Mouse (Mus musculus) limb, embryonic 13.5 days (tissue): Measurements from ENCODE around the gene Cotl1. TPM values are rescaled to one million over a fixed set of nuclear protein-coding genes. Genes with fewer than 3 reads are reported as not detected.

Source experiments
- ATAC-seq: fragments of 200-750 bp; cut with Nextera tagmentation; 2 replicates; pipeline ENCODE4 v1.8.0; 2017; ENCODE audit warnings: low read depth, moderate number of reproducible peaks, moderate TSS enrichment; ENCODE audit not compliant: low FRiP score
- H3K27ac ChIP-seq: fragments of 300-500 bp; sonication (generic); 2 replicates; pipeline ENCODE4 v1.5.1; 2015; ENCODE audit warnings: inconsistent platforms, mild to moderate bottlenecking, moderate library complexity
- H3K27me3 ChIP-seq: fragments of 300-500 bp; sonication (generic); 2 replicates; pipeline ENCODE4 v1.6.1; 2015; ENCODE audit warnings: mild to moderate bottlenecking, inconsistent platforms
- H3K36me3 ChIP-seq: fragments of 300-500 bp; sonication (generic); 2 replicates; pipeline ENCODE4 v1.6.1; 2015; ENCODE audit warnings: inconsistent platforms, mild to moderate bottlenecking, moderate library complexity
- H3K4me1 ChIP-seq: fragments of 300-500 bp; sonication (generic); 2 replicates; pipeline ENCODE4 v1.6.1; 2015; ENCODE audit warnings: inconsistent platforms
- H3K4me2 ChIP-seq: fragments of 300-500 bp; sonication (generic); replicated peaks from 2 replicates; pipeline ENCODE4 v1.6.1; 2015; ENCODE audit warnings: inconsistent platforms, mild to moderate bottlenecking, moderate library complexity
- H3K4me3 ChIP-seq: fragments of 300-500 bp; sonication (generic); 2 replicates; pipeline ENCODE4 v1.5.1; 2015; ENCODE audit warnings: moderate library complexity, mild to moderate bottlenecking, inconsistent platforms
- H3K9ac ChIP-seq: fragments of 300-500 bp; sonication (generic); 2 replicates; pipeline ENCODE4 v1.6.1; 2015; ENCODE audit warnings: mild to moderate bottlenecking, inconsistent platforms
- H3K9me3 ChIP-seq: fragments of 300-500 bp; sonication (generic); 2 replicates; pipeline ENCODE4 v1.6.1; 2016; ENCODE audit warnings: inconsistent platforms
- WGBS: fragments of 180-500 bp; shearing (Covaris S2); methylation state at CpG from one replicate; pipeline ENCODE4 v1.1.7; 2015; 5-methylcytosine and 5-hydroxymethylcytosine counted together
- polyA plus RNA-seq: library from polyadenylated mRNA; unstranded; fragments of >200 nt; fragmentation: Nextera tagmentation; extraction: Ambion mirVana; gene quantifications from 2 replicates; pipeline ENCODE4 v1.2.1, GENCODE M21; 2015

The Cotl1 gene
- polyA plus RNA-seq, result 64.0 and 67.8 TPM in 2 replicates

GRCm38 (mm10) chr8:119840275-119840808 lies at the start of gene Cotl1:
TSS of gene Cotl1 (minus strand) at chr8:119840544.
- peak within 1 kb of the TSS; percentile 66 for H3K4me3 ChIP-seq
- under 1% methylated on average over 57 of the region's 57 CpGs for WGBS
- peaks cover 16% of the 10 kb centered on the region for H3K27me3 ChIP-seq
- H3K9ac ChIP-seq, result peak within 1 kb of the TSS; percentile 83
- peak within 1 kb of the TSS; percentile 67; the same call in 1 of the 2 replicates for H3K27ac ChIP-seq
- H3K4me2 ChIP-seq, result peak within 1 kb of the TSS; percentile 93
- H3K36me3 ChIP-seq, result no peaks in the 10 kb centered on the region
- ATAC-seq, result peak; percentile 94
- no peaks in the 10 kb centered on the region for H3K9me3 ChIP-seq
- H3K4me1 ChIP-seq, result peaks cover 37% of the 10 kb centered on the region

- ATAC-seq, result no peak
- H3K27me3 ChIP-seq, result 0 out of 2 replicates have a peak, but pooled peaks cover 2% of the 10 kb centered on the region
- H3K4me2 ChIP-seq, result no peak overlapping the region
- H3K9ac ChIP-seq, result no peak overlapping the region
- H3K4me3 ChIP-seq, result no peak overlapping the region
- WGBS, result 63% methylated on average over 4 of the region's 4 CpGs
- no peaks in the 10 kb centered on the region for H3K36me3 ChIP-seq
- no peaks in the 10 kb centered on the region for H3K9me3 ChIP-seq
- H3K4me1 ChIP-seq, result no peaks in the 10 kb centered on the region
- H3K27ac ChIP-seq, result no peak overlapping the region
Observed at GRCm38 (mm10) chr8:119888012-119888411, 47.7 kb upstream of the Cotl1 start.

- Histone ChIP-seq H3K4me1 (no peaks in the 10 kb centered on the region), H3K27ac (no peak overlapping the region), H3K4me3 (no peak overlapping the region), H3K27me3 (0 out of 2 replicates have a peak, but pooled peaks cover 2% of the 10 kb centered on the region), H3K9me3 (no peaks in the 10 kb centered on the region), H3K9ac (no peak overlapping the region), H3K36me3 (no peaks in the 10 kb centered on the region), H3K4me2 (no peak overlapping the region)
- no peak for ATAC-seq
- WGBS, result 99% methylated on average over 3 of the region's 3 CpGs
Observed at GRCm38 (mm10) chr8:119887130-119887529, 46.8 kb upstream of the Cotl1 start.

- Histone ChIP-seq H3K27me3 (0 out of 2 replicates have a peak, but pooled peaks cover 2% of the 10 kb centered on the region), H3K4me1 (peaks cover 8% of the 10 kb centered on the region), H3K9ac (no peak overlapping the region), H3K4me2 (no peak overlapping the region), H3K36me3 (no peaks in the 10 kb centered on the region), H3K9me3 (no peaks in the 10 kb centered on the region), H3K4me3 (no peak overlapping the region), H3K27ac (no peak overlapping the region; the same call in 1 of the 2 replicates)
- no peak for ATAC-seq
- 29% methylated on average over 3 of the region's 3 CpGs for WGBS
Observed at GRCm38 (mm10) chr8:119885612-119886011, 45.3 kb upstream of the Cotl1 start.

- Histone ChIP-seq H3K4me1 (peaks cover 15% of the 10 kb centered on the region), H3K9ac (no peak overlapping the region), H3K27me3 (no peaks in the 10 kb centered on the region), H3K4me2 (no peak overlapping the region), H3K4me3 (no peak overlapping the region), H3K36me3 (no peaks in the 10 kb centered on the region), H3K27ac (no peak overlapping the region), H3K9me3 (no peaks in the 10 kb centered on the region)
- ATAC-seq, result no peak
- WGBS, result 87% methylated on average over 7 of the region's 7 CpGs
Observed at GRCm38 (mm10) chr8:119883281-119883680, 42.9 kb upstream of the Cotl1 start.

- no peak overlapping the region for H3K9ac ChIP-seq
- H3K36me3 ChIP-seq, result peaks cover 9% of the 10 kb centered on the region
- ATAC-seq, result no peak
- H3K27me3 ChIP-seq, result no peaks in the 10 kb centered on the region
- H3K4me1 ChIP-seq, result peaks cover 15% of the 10 kb centered on the region
- no peak overlapping the region for H3K4me3 ChIP-seq
- 56% methylated on average over 8 of the region's 8 CpGs for WGBS
- H3K4me2 ChIP-seq, result no peak overlapping the region
- no peak overlapping the region for H3K27ac ChIP-seq
- no peaks in the 10 kb centered on the region for H3K9me3 ChIP-seq
Observed at GRCm38 (mm10) chr8:119881917-119882316, 41.6 kb upstream of the Cotl1 start.

- peaks cover 15% of the 10 kb centered on the region for H3K4me1 ChIP-seq
- no peak overlapping the region for H3K27ac ChIP-seq
- 63% methylated on average over 6 of the region's 6 CpGs for WGBS
- no peak overlapping the region for H3K9ac ChIP-seq
- no peak for ATAC-seq
- H3K36me3 ChIP-seq, result peaks cover 15% of the 10 kb centered on the region
- H3K27me3 ChIP-seq, result no peaks in the 10 kb centered on the region
- H3K4me2 ChIP-seq, result no peak overlapping the region
- no peak overlapping the region for H3K4me3 ChIP-seq
- no peaks in the 10 kb centered on the region for H3K9me3 ChIP-seq
Observed at GRCm38 (mm10) chr8:119881301-119881700, 41.0 kb upstream of the Cotl1 start.

GRCm38 (mm10) chr8:119873181-119873580 lies 32.8 kb upstream of the Cotl1 start:
- H3K4me1 ChIP-seq, result no peaks in the 10 kb centered on the region
- no peaks in the 10 kb centered on the region for H3K27me3 ChIP-seq
- H3K36me3 ChIP-seq, result peaks cover 57% of the 10 kb centered on the region
- WGBS, result 100% methylated on average over 1 of the region's 1 CpGs
- no peak overlapping the region for H3K9ac ChIP-seq
- peaks cover 11% of the 10 kb centered on the region for H3K9me3 ChIP-seq
- no peak overlapping the region for H3K4me2 ChIP-seq
- H3K4me3 ChIP-seq, result no peak overlapping the region
- no peak for ATAC-seq
- H3K27ac ChIP-seq, result no peak overlapping the region

- 81% methylated on average over 20 of the region's 20 CpGs for WGBS
- peaks cover 11% of the 10 kb centered on the region for H3K9me3 ChIP-seq
- H3K27ac ChIP-seq, result no peak overlapping the region
- peaks cover 38% of the 10 kb centered on the region for H3K36me3 ChIP-seq
- H3K9ac ChIP-seq, result no peak overlapping the region
- no peaks in the 10 kb centered on the region; the same call in 1 of the 2 replicates for H3K27me3 ChIP-seq
- H3K4me2 ChIP-seq, result no peak overlapping the region
- no peak overlapping the region for H3K4me3 ChIP-seq
- no peaks in the 10 kb centered on the region for H3K4me1 ChIP-seq
- no peak for ATAC-seq
Observed at GRCm38 (mm10) chr8:119869616-119870015, 29.3 kb upstream of the Cotl1 start.

- 14% methylated on average over 6 of the region's 6 CpGs for WGBS
- H3K9me3 ChIP-seq, result no peaks in the 10 kb centered on the region
- no peak for ATAC-seq
- peak overlapping the region; percentile 92 for H3K4me2 ChIP-seq
- H3K4me3 ChIP-seq, result peak overlapping the region; percentile 75
- peaks cover 20% of the 10 kb centered on the region for H3K27me3 ChIP-seq
- H3K27ac ChIP-seq, result peak overlapping the region; percentile 33; the same call in 1 of the 2 replicates
- peak overlapping the region; percentile 76 for H3K9ac ChIP-seq
- H3K4me1 ChIP-seq, result peaks cover 16% of the 10 kb centered on the region
- H3K36me3 ChIP-seq, result no peaks in the 10 kb centered on the region; the same call in none of the 2 replicates
Observed at GRCm38 (mm10) chr8:119862749-119863148, 22.4 kb upstream of the Cotl1 start.

- Histone ChIP-seq H3K4me1 (peaks cover 16% of the 10 kb centered on the region), H3K36me3 (no peaks in the 10 kb centered on the region; the same call in none of the 2 replicates), H3K9me3 (no peaks in the 10 kb centered on the region), H3K27ac (peak overlapping the region; percentile 33; the same call in 1 of the 2 replicates), H3K27me3 (peaks cover 20% of the 10 kb centered on the region), H3K4me3 (peak overlapping the region; percentile 75), H3K4me2 (peak overlapping the region; percentile 92), H3K9ac (peak overlapping the region; percentile 76)
- under 1% methylated on average over 18 of the region's 19 CpGs for WGBS
- ATAC-seq, result no peak
Observed at GRCm38 (mm10) chr8:119862390-119862734, 22.0 kb upstream of the Cotl1 start.

GRCm38 (mm10) chr8:119861706-119862389 lies 21.5 kb upstream of the Cotl1 start, which contains the start of gene Klhl36:
TSS of gene Klhl36 (plus strand) at chr8:119862266.
- Histone ChIP-seq H3K9me3 (no peaks in the 10 kb centered on the region), H3K36me3 (no peaks in the 10 kb centered on the region; the same call in none of the 2 replicates), H3K9ac (peak within 1 kb of the TSS; percentile 76), H3K4me1 (peaks cover 16% of the 10 kb centered on the region), H3K4me3 (peak within 1 kb of the TSS; percentile 75), H3K27me3 (peaks cover 20% of the 10 kb centered on the region), H3K4me2 (peak within 1 kb of the TSS; percentile 92), H3K27ac (peak within 1 kb of the TSS; percentile 33; the same call in 1 of the 2 replicates)
- peak; percentile 97 for ATAC-seq
- 1% methylated on average over 35 of the region's 35 CpGs for WGBS
